Mouse (Mus musculus): ENCODE results near the gene Acly. TPM values are rescaled to one million over a fixed set of nuclear protein-coding genes. Genes with fewer than 3 reads are reported as not detected.
"Not testable (repeated sequence)": the region's sequence is repeated elsewhere in the genome, so short reads cannot be mapped to it uniquely, and the experiment has no call there.

The Acly gene
- polyA plus RNA-seq, 1 experiment from 2014 or later, result 182 TPM

GRCm38 (mm10) chr11:100541577-100541976, 13.8 kb upstream of the Acly start:
- no peaks in the 10 kb centered on the region for H3K27me3 ChIP-seq (ENCODE audit: control insufficient read depth, insufficient read depth, low read length)
- no peak overlapping the region for H3K4me2 ChIP-seq (ENCODE audit: low read depth, severe bottlenecking)
- no peaks in the 10 kb centered on the region for H3K36me3 ChIP-seq (ENCODE audit: control insufficient read depth, insufficient read depth, low read length)
- H3K27ac ChIP-seq (replicated peaks; ENCODE audit: low read depth, low read length), result no peak overlapping the region
- H3K4me1 ChIP-seq (ENCODE audit: control insufficient read depth, insufficient read depth, low read length), result 0 out of 2 replicates have a peak, but pooled peaks cover 2% of the 10 kb centered on the region
- H3K9ac ChIP-seq (ENCODE audit: low read length), result no peak overlapping the region
- no peak overlapping the region for H3K4me3 ChIP-seq (ENCODE audit: low read depth, low read length)
- no peaks in the 10 kb centered on the region for H3K9me3 ChIP-seq (ENCODE audit: control insufficient read depth, low read length)
- no peak for DNase-seq (ENCODE audit: low spot score)
- no peak for ATAC-seq (ENCODE audit: insufficient number of reproducible peaks, low FRiP score, low TSS enrichment, low read depth)
- WGBS, result 97% methylated on average over 2 of the region's 2 CpGs

GRCm38 (mm10) chr11:100540966-100541365, 13.2 kb upstream of the Acly start:
- Histone ChIP-seq H3K36me3 (ENCODE audit: control insufficient read depth, insufficient read depth, low read length) (no peaks in the 10 kb centered on the region), H3K9me3 (ENCODE audit: control insufficient read depth, low read length) (no peaks in the 10 kb centered on the region), H3K4me3 (ENCODE audit: low read depth, low read length) (no peak overlapping the region), H3K27me3 (ENCODE audit: control insufficient read depth, insufficient read depth, low read length) (no peaks in the 10 kb centered on the region), H3K27ac (replicated peaks; ENCODE audit: low read depth, low read length) (no peak overlapping the region), H3K4me2 (ENCODE audit: low read depth, severe bottlenecking) (no peak overlapping the region), H3K4me1 (ENCODE audit: control insufficient read depth, insufficient read depth, low read length) (0 out of 2 replicates have a peak, but pooled peaks cover 2% of the 10 kb centered on the region), H3K9ac (ENCODE audit: low read length) (no peak overlapping the region)
- no peak for ATAC-seq (ENCODE audit: insufficient number of reproducible peaks, low FRiP score, low TSS enrichment, low read depth)
- no peak for DNase-seq (ENCODE audit: low spot score)
- WGBS, result 56% methylated on average over 6 of the region's 6 CpGs

GRCm38 (mm10) chr11:100536466-100536865, 8.7 kb upstream of the Acly start:
- no peak overlapping the region for H3K9ac ChIP-seq (ENCODE audit: low read length)
- H3K4me3 ChIP-seq (ENCODE audit: low read depth, low read length), result no peak overlapping the region
- DNase-seq (ENCODE audit: low spot score) (no peak), ATAC-seq (ENCODE audit: insufficient number of reproducible peaks, low FRiP score, low TSS enrichment, low read depth) (no peak)
- no peaks in the 10 kb centered on the region for H3K4me1 ChIP-seq (ENCODE audit: control insufficient read depth, insufficient read depth, low read length)
- no peaks in the 10 kb centered on the region for H3K36me3 ChIP-seq (ENCODE audit: control insufficient read depth, insufficient read depth, low read length)
- H3K27me3 ChIP-seq (ENCODE audit: control insufficient read depth, insufficient read depth, low read length), result no peaks in the 10 kb centered on the region
- no peak overlapping the region for H3K4me2 ChIP-seq (ENCODE audit: low read depth, severe bottlenecking)
- H3K27ac ChIP-seq (replicated peaks; ENCODE audit: low read depth, low read length), result no peak overlapping the region
- no peaks in the 10 kb centered on the region for H3K9me3 ChIP-seq (ENCODE audit: control insufficient read depth, low read length)

- Histone ChIP-seq H3K4me3 (ENCODE audit: low read depth, low read length) (no peak overlapping the region), H3K4me1 (ENCODE audit: control insufficient read depth, insufficient read depth, low read length) (no peaks in the 10 kb centered on the region), H3K27ac (replicated peaks; ENCODE audit: low read depth, low read length) (no peak overlapping the region), H3K36me3 (ENCODE audit: control insufficient read depth, insufficient read depth, low read length) (no peaks in the 10 kb centered on the region), H3K9me3 (ENCODE audit: control insufficient read depth, low read length) (no peaks in the 10 kb centered on the region), H3K9ac (ENCODE audit: low read length) (no peak overlapping the region), H3K27me3 (ENCODE audit: control insufficient read depth, insufficient read depth, low read length) (no peaks in the 10 kb centered on the region), H3K4me2 (ENCODE audit: low read depth, severe bottlenecking) (no peak overlapping the region)
- DNase-seq (ENCODE audit: low spot score), result no peak
- ATAC-seq (ENCODE audit: insufficient number of reproducible peaks, low FRiP score, low TSS enrichment, low read depth), result no peak
- WGBS, result 92% methylated on average over 1 of the region's 1 CpGs
These were observed 8.2 kb upstream of the Acly start for GRCm38 (mm10) chr11:100535996-100536395.

- not testable (repeated sequence) for H3K36me3 ChIP-seq (ENCODE audit: control insufficient read depth, insufficient read depth, low read length); ATAC-seq (ENCODE audit: insufficient number of reproducible peaks, low FRiP score, low TSS enrichment, low read depth); DNase-seq (ENCODE audit: low spot score); H3K4me3 ChIP-seq (ENCODE audit: low read depth, low read length); H3K4me1 ChIP-seq (ENCODE audit: control insufficient read depth, insufficient read depth, low read length); H3K9me3 ChIP-seq (ENCODE audit: control insufficient read depth, low read length); H3K4me2 ChIP-seq (ENCODE audit: low read depth, severe bottlenecking); H3K27ac ChIP-seq (replicated peaks; ENCODE audit: low read depth, low read length); H3K27me3 ChIP-seq (ENCODE audit: control insufficient read depth, insufficient read depth, low read length); H3K9ac ChIP-seq (ENCODE audit: low read length)
- WGBS, result 83% methylated on average over 6 of the region's 6 CpGs
These were observed 7.0 kb upstream of the Acly start for GRCm38 (mm10) chr11:100534821-100535220.

GRCm38 (mm10) chr11:100534411-100534810, 6.6 kb upstream of the Acly start:
- not testable (repeated sequence) for DNase-seq (ENCODE audit: low spot score); H3K4me1 ChIP-seq (ENCODE audit: control insufficient read depth, insufficient read depth, low read length); H3K36me3 ChIP-seq (ENCODE audit: control insufficient read depth, insufficient read depth, low read length); H3K4me2 ChIP-seq (ENCODE audit: low read depth, severe bottlenecking); H3K9ac ChIP-seq (ENCODE audit: low read length); H3K27me3 ChIP-seq (ENCODE audit: control insufficient read depth, insufficient read depth, low read length); H3K9me3 ChIP-seq (ENCODE audit: control insufficient read depth, low read length); ATAC-seq (ENCODE audit: insufficient number of reproducible peaks, low FRiP score, low TSS enrichment, low read depth); H3K4me3 ChIP-seq (ENCODE audit: low read depth, low read length); H3K27ac ChIP-seq (replicated peaks; ENCODE audit: low read depth, low read length)
- 77% methylated on average over 2 of the region's 2 CpGs for WGBS

- H3K9ac ChIP-seq (ENCODE audit: low read length), result no peak overlapping the region
- DNase-seq (ENCODE audit: low spot score), result no peak
- no peaks in the 10 kb centered on the region for H3K27me3 ChIP-seq (ENCODE audit: control insufficient read depth, insufficient read depth, low read length)
- no peak overlapping the region for H3K4me2 ChIP-seq (ENCODE audit: low read depth, severe bottlenecking)
- no peak overlapping the region for H3K4me3 ChIP-seq (ENCODE audit: low read depth, low read length)
- H3K27ac ChIP-seq (replicated peaks; ENCODE audit: low read depth, low read length), result no peak overlapping the region
- no peak for ATAC-seq (ENCODE audit: insufficient number of reproducible peaks, low FRiP score, low TSS enrichment, low read depth)
- WGBS, result 81% methylated on average over 6 of the region's 6 CpGs
- no peaks in the 10 kb centered on the region for H3K36me3 ChIP-seq (ENCODE audit: control insufficient read depth, insufficient read depth, low read length)
- H3K4me1 ChIP-seq (ENCODE audit: control insufficient read depth, insufficient read depth, low read length), result no peaks in the 10 kb centered on the region
- no peaks in the 10 kb centered on the region for H3K9me3 ChIP-seq (ENCODE audit: control insufficient read depth, low read length)
These were observed 6.1 kb upstream of the Acly start for GRCm38 (mm10) chr11:100533871-100534270.

GRCm38 (mm10) chr11:100528375-100529165, 770 bp upstream of the Acly start:
- Histone ChIP-seq H3K36me3 (ENCODE audit: control insufficient read depth, insufficient read depth, low read length) (no peaks in the 10 kb centered on the region), H3K4me2 (ENCODE audit: low read depth, severe bottlenecking) (peak overlapping the region; percentile 96), H3K27me3 (ENCODE audit: control insufficient read depth, insufficient read depth, low read length) (no peaks in the 10 kb centered on the region), H3K4me3 (ENCODE audit: low read depth, low read length) (peak overlapping the region; percentile 85), H3K9ac (ENCODE audit: low read length) (peak overlapping the region; percentile 67), H3K9me3 (ENCODE audit: control insufficient read depth, low read length) (no peaks in the 10 kb centered on the region), H3K4me1 (ENCODE audit: control insufficient read depth, insufficient read depth, low read length) (peaks cover 21% of the 10 kb centered on the region), H3K27ac (replicated peaks; ENCODE audit: low read depth, low read length) (peak overlapping the region; percentile 56; the same call in 1 of the 2 replicates)
- WGBS, result 24% methylated on average over 19 of the region's 19 CpGs
- ATAC-seq (ENCODE audit: insufficient number of reproducible peaks, low FRiP score, low TSS enrichment, low read depth) (no peak), DNase-seq (ENCODE audit: low spot score) (no peak)
